Mouse (Mus musculus) liver, embryonic 14.5 days (tissue): ENCODE data around the gene Prss34.

ENCODE experiments used
- CTCF ChIP-seq: IDR thresholded peaks from 2 replicates; pipeline ENCODE4 v1.5.1; 2016; ENCODE audit warnings: antibody characterized with exemption, low read depth, control low read depth
- EP300 ChIP-seq: IDR thresholded peaks from 2 replicates; pipeline ENCODE4 v1.6.1; 2016; ENCODE audit warnings: antibody characterized with exemption, low read depth

GRCm38 (mm10) chr17:25308346-25308745, 10.2 kb downstream of the Prss34 start, which contains the start of gene Prss28:
- no peak for TF ChIP-seq CTCF
- TF ChIP-seq EP300, result no peak
